Mouse (Mus musculus) forebrain, embryonic 16.5 days (tissue): ENCODE measurements at regions not wholly inside any gene's neighbourhood (a gene's known extent, or its start where the extent isn't known, plus 50 kb on each side); places are given as distances from the start of the nearest gene placed in this dataset.

ENCODE experiments used
- ATAC-seq: fragments of 200-750 bp; cut with Nextera tagmentation; 2 replicates; pipeline ENCODE4 v1.8.0; 2017; ENCODE audit warnings: mild to moderate bottlenecking, moderate library complexity
- H3K27ac ChIP-seq: fragments of 300-500 bp; sonication (generic); 2 replicates; pipeline ENCODE4 v1.5.1; 2014; ENCODE audit warnings: low read length, control low read depth
- H3K27me3 ChIP-seq: fragments of 300-500 bp; sonication (generic); replicated peaks from 2 replicates; pipeline ENCODE4 v1.6.1; 2014; ENCODE audit warnings: low read length; ENCODE audit not compliant: control insufficient read depth, insufficient read depth
- H3K36me3 ChIP-seq: fragments of 300-500 bp; sonication (generic); 2 replicates; pipeline ENCODE4 v1.6.1; 2014; ENCODE audit not compliant: control insufficient read depth, insufficient read depth
- H3K4me1 ChIP-seq: fragments of 300-500 bp; sonication (generic); replicated peaks from 2 replicates; pipeline ENCODE4 v1.6.1; 2014; ENCODE audit warnings: low read length; ENCODE audit not compliant: control insufficient read depth, insufficient read depth
- H3K4me2 ChIP-seq: fragments of 300-500 bp; sonication (generic); 2 replicates; pipeline ENCODE4 v1.6.1; 2014; ENCODE audit warnings: mild to moderate bottlenecking, low read length, control low read depth
- H3K4me3 ChIP-seq: fragments of 300-500 bp; sonication (generic); replicated peaks from 2 replicates; pipeline ENCODE4 v1.5.1; 2014; ENCODE audit warnings: mild to moderate bottlenecking, low read length, control low read depth
- H3K9ac ChIP-seq: fragments of 300-500 bp; sonication (generic); replicated peaks from 2 replicates; pipeline ENCODE4 v1.6.1; 2014; ENCODE audit warnings: low read depth, low read length, control low read depth
- H3K9me3 ChIP-seq: fragments of 300-500 bp; sonication (generic); 2 replicates; pipeline ENCODE4 v1.6.1; 2016; ENCODE audit warnings: low read length; ENCODE audit not compliant: control insufficient read depth
- WGBS: fragments of 180-500 bp; shearing (Covaris S2); extraction: QIAGEN DNeasy Blood & Tissue Kit; methylation state at CpG from one replicate; pipeline ENCODE4 v1.1.7; 2014; 5-methylcytosine and 5-hydroxymethylcytosine counted together

DNA sequence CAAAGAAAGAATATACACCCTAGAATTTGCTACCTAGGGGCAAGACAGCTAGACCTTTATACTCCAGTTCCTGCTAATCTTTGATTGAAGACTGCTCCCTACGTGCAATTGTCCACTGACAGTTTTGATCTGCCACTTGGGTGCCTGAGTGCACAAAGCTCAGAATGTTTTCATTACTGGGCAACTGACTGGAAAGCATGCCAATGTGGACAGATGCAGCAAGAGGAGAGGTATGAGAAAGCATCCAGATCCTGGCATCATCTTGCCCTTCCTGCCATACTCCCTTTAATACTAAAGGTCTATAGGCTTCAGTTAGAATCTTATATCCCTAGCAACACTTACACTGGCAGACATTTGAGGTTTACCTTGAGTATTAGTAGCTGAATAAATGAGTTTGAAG, 148.9 kb upstream of the Lrrn1 start:
- no peak overlapping the region for H3K27ac ChIP-seq
- 69% methylated on average over 1 of the region's 1 CpGs for WGBS

DNA sequence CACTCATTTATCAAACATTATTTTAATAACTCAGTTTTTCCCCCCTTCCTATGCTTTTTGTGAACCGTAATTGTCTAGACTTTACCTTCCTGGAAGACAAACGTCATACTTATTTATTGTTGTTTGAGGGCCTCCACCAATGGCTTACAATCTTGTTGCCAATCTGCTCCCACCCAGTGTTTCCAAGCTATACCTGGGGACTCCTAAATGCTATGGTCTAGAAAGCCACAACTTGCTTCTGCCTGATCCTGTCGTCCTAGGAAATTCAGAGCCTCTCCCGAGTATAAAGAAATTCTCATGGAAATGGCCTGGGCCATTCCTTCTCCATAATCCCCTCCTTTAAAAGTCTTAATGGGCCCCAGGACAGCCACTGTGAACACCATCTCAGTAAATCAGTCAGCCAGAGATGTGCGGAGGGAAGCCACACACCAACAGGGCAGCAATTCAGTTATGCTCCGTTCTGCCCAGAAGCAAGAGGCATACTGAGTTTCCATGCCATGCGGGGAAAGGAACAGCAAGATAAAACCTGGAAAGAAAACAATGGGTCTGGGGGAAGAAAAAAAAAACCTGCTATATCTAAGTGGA, 143.4 kb upstream of the Lrrn1 start:
- Histone ChIP-seq H3K27ac (no peak overlapping the region), H3K36me3 (no peaks in the 10 kb centered on the region), H3K4me2 (no peak overlapping the region), H3K9me3 (no peaks in the 10 kb centered on the region), H3K4me3 (no peak overlapping the region), H3K27me3 (no peaks in the 10 kb centered on the region), H3K4me1 (no peaks in the 10 kb centered on the region), H3K9ac (no peak overlapping the region)
- WGBS: 53% methylated on average over 7 of the region's 7 CpGs
- no peak for ATAC-seq

More for the DNA sequence above, 148.9 kb upstream of the Lrrn1 start:
- Histone ChIP-seq H3K36me3 (no peaks in the 10 kb centered on the region), H3K4me3 (no peak overlapping the region), H3K4me1 (no peaks in the 10 kb centered on the region), H3K4me2 (no peak overlapping the region), H3K9ac (no peak overlapping the region), H3K9me3 (no peaks in the 10 kb centered on the region), H3K27me3 (no peaks in the 10 kb centered on the region)
- no peak for ATAC-seq

DNA sequence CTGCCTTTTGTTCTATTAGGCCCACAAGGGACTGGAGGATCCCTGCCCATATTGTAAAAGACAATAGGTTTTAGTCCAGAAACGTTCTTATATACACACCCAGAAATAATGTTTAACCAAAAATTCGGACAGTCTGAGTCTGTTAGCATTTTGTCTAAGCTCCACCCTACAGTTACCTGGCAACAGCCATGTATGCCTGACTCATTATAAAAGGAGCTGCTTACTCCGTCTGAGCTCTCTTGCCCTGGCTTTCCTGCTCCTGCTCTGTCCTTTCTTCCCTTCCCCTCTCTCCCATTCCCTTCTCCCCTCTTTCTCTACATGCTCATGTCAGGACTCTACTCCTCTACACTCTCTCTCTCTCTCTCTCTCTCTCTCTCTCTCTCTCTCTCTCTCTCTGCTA, 139.7 kb upstream of the Lrrn1 start:
- WGBS: 33% methylated on average over 3 of the region's 3 CpGs
- Histone ChIP-seq H3K9me3 (no peaks in the 10 kb centered on the region), H3K36me3 (no peaks in the 10 kb centered on the region), H3K4me2 (no peak overlapping the region), H3K4me3 (no peak overlapping the region), H3K4me1 (no peaks in the 10 kb centered on the region), H3K27ac (no peak overlapping the region), H3K27me3 (no peaks in the 10 kb centered on the region), H3K9ac (no peak overlapping the region)
- ATAC-seq: 0 out of 2 replicates have a peak, but pooled peaks have one; percentile 31

DNA sequence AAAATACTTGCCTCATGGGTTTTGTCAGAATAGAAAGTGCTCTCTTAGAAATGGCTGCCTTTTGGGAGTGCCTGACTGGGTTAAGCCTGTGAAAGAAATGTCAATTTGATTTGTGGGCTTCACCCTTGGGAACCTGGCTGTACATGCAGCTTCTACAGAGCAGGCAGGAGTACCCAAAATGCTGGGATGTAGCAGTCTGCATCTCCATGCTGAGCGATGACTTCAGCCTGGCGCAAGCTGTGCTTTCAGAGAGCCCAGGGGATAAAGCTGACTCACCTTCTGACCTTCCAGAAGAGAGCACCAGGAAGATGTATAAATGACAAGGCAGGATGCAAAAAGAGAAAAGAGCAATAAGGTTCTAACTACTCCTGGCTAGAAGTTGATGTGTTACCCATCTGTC, 135.0 kb upstream of the Lrrn1 start:
- no peaks in the 10 kb centered on the region for H3K27me3 ChIP-seq
- no peak overlapping the region for H3K9ac ChIP-seq
- 90% methylated on average over 2 of the region's 2 CpGs for WGBS
- H3K4me1 ChIP-seq: no peaks in the 10 kb centered on the region
- no peak overlapping the region for H3K4me3 ChIP-seq
- no peaks in the 10 kb centered on the region for H3K36me3 ChIP-seq
- H3K9me3 ChIP-seq: no peaks in the 10 kb centered on the region
- no peak overlapping the region for H3K4me2 ChIP-seq
- no peak overlapping the region for H3K27ac ChIP-seq
- no peak for ATAC-seq

DNA sequence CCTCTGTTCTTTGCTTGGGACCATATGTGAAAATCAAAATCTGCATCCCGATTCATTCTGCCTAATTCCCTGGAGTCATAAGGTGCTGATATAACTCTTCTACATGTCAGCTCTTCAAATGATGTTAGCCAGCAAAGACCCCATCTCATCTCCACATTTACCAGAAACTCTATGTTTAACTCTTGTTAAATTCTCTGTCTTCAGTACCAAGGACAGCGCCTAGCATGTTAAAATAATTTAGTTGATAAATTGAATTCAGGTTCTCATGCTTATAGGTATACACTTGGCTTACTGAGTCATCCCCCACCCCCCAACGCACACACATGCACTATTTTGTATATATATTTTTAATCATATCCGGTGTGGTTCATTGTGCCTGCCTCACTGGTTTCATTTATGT, 113.8 kb upstream of the Lrrn1 start:
- WGBS: 81% methylated on average over 4 of the region's 4 CpGs
- no peak for ATAC-seq
- no peaks in the 10 kb centered on the region for H3K4me1 ChIP-seq

DNA sequence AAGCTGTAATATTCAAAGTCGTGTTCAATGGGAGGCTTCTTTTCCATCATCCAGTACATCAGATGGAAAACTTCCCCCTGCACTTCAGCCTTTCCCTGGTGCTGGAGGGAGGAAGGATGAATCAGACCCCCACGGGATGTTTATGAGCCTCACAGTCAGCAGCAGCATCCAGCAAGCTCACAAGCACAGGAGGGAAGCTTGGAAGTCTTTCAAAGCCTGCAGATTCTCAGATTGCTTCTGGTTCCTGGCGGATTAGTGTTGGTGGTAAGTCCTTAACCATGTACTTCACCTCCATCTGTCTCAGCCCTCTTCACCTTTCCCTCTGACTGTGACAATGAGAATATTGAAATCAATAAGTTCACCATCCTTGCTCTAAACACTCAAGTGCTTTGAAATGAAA, 107.5 kb upstream of the Lrrn1 start:
- Histone ChIP-seq H3K36me3 (no peaks in the 10 kb centered on the region), H3K4me1 (no peaks in the 10 kb centered on the region), H3K9me3 (no peaks in the 10 kb centered on the region), H3K9ac (no peak overlapping the region), H3K4me3 (no peak overlapping the region), H3K27ac (no peak overlapping the region), H3K27me3 (no peaks in the 10 kb centered on the region), H3K4me2 (no peak overlapping the region)
- ATAC-seq: no peak
- WGBS: 49% methylated on average over 3 of the region's 3 CpGs

More for the DNA sequence above, 113.8 kb upstream of the Lrrn1 start:
- H3K9ac ChIP-seq: no peak overlapping the region
- no peaks in the 10 kb centered on the region for H3K36me3 ChIP-seq
- H3K4me3 ChIP-seq: no peak overlapping the region
- no peaks in the 10 kb centered on the region for H3K9me3 ChIP-seq
- H3K4me2 ChIP-seq: no peak overlapping the region
- no peak overlapping the region for H3K27ac ChIP-seq
- no peaks in the 10 kb centered on the region for H3K27me3 ChIP-seq

DNA sequence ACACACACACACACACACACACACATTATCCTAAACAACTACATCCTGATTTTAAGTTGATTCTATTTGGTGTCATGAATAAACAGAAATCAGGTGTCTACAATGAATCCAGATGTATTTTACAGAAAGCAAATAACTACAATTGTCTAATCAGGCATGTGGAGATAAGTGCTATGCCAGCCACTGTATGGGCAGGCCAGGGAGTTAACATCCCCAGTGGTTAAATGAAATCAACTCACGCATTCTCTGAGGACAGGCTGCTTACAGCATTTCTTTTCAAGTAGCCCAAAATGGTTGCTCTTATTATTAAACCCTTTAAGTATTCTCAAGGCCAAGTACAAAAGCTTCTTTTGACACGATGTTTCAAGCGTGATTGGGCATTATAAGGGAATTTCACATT, 103.0 kb upstream of the Lrrn1 start:
- Histone ChIP-seq H3K4me2 (no peak overlapping the region), H3K36me3 (no peaks in the 10 kb centered on the region), H3K4me3 (no peak overlapping the region), H3K9ac (no peak overlapping the region), H3K4me1 (no peaks in the 10 kb centered on the region), H3K27me3 (no peaks in the 10 kb centered on the region), H3K9me3 (no peaks in the 10 kb centered on the region), H3K27ac (no peak overlapping the region)
- ATAC-seq: no peak
- 42% methylated on average over 3 of the region's 3 CpGs for WGBS

DNA sequence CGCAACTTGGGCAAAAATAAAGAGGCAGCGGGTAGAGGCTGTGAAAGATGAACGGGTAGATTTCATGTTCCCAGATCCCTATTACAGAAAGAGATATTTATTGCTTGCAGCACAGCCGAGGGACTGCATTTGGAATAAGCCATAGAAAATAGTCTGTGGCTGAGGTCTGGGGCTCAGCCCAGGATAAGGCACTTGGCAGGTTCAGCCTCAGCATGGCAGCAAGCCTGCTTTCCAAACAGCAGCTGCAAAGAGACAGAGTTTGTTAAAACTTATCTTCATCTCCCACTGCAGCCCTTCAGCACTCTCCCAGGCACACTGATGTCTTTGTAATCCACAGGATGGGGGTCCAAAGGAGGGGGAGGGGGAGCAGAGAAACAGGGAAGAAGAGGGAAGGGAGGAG, 98.5 kb upstream of the Lrrn1 start:
- Histone ChIP-seq H3K4me1 (no peaks in the 10 kb centered on the region), H3K27ac (no peak overlapping the region), H3K9me3 (no peaks in the 10 kb centered on the region), H3K9ac (no peak overlapping the region), H3K27me3 (no peaks in the 10 kb centered on the region), H3K36me3 (no peaks in the 10 kb centered on the region), H3K4me2 (no peak overlapping the region), H3K4me3 (no peak overlapping the region)
- ATAC-seq: peak; percentile 88
- 63% methylated on average over 4 of the region's 4 CpGs for WGBS

DNA sequence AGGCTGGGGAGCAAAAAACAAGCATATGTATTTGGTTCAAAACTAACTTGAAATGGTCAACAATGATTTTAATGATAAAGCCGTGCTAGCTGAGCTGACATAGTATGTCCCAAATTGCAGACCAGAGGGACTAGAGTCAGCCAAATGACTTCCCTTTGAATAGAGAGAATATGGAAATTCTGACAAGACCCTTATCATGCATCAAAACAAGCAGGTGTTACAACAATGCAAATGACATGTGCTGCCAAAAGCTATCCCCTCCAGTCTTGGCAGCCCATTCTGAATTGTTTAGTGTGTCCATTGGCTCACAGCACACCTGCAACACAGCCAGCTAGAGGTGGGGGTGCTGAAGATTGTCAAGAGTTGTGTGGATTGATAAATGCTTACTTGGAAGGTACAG, 87.5 kb upstream of the Lrrn1 start:
- no peak overlapping the region for H3K4me3 ChIP-seq
- no peaks in the 10 kb centered on the region for H3K27me3 ChIP-seq
- H3K4me2 ChIP-seq: no peak overlapping the region
- no peaks in the 10 kb centered on the region for H3K36me3 ChIP-seq
- H3K27ac ChIP-seq: no peak overlapping the region
- H3K4me1 ChIP-seq: no peaks in the 10 kb centered on the region; the same call in 1 of the 2 replicates
- no peak overlapping the region for H3K9ac ChIP-seq
- no peaks in the 10 kb centered on the region for H3K9me3 ChIP-seq
- WGBS: 23% methylated on average over 1 of the region's 1 CpGs
- ATAC-seq: peak; percentile 95

DNA sequence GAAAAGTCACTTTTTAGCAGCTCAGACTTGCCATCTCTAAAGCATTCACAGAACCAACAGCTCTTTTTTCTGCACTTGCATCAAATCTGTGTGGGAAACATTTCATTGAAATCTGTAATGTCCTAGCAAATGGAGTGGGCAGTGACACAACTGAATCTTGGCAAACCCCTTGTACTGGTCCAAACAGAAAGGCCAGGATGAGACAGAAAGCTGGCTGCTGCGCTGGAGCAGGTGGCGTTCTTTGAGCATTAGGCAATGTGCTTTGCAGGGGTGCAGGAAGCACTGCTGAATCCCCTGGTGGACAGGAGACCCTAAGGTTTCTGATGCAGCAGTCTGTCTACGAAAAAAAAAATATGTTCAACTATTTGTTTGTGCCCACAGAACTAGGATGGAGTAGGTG, 85.2 kb upstream of the Lrrn1 start:
- no peak overlapping the region for H3K9ac ChIP-seq
- no peak overlapping the region for H3K4me2 ChIP-seq
- H3K27ac ChIP-seq: no peak overlapping the region
- no peak for ATAC-seq
- 89% methylated on average over 3 of the region's 3 CpGs for WGBS
- H3K27me3 ChIP-seq: no peaks in the 10 kb centered on the region
- H3K36me3 ChIP-seq: no peaks in the 10 kb centered on the region
- no peaks in the 10 kb centered on the region; the same call in 1 of the 2 replicates for H3K4me1 ChIP-seq
- no peak overlapping the region for H3K4me3 ChIP-seq
- no peaks in the 10 kb centered on the region for H3K9me3 ChIP-seq
